Mouse (Mus musculus) thymus, postnatal 10 days (tissue): ENCODE data around the gene Dock8.
A peak's percentile ranks its signal among the peaks of the same experiment; 100 is the strongest.

Source experiments
- DNase-seq, 2 experiments: peaks; one replicate each; pipeline ENCODE4 v3.0.0; 2021; ENCODE audit warnings: low spot score in 2 of 2

Dock8 gene

GRCm38 (mm10) chr19:25187681-25188080, 188.3 kb downstream of the Dock8 start:
- no peak for DNase-seq

- no peak for DNase-seq
Observed at GRCm38 (mm10) chr19:25193751-25194150, 194.4 kb downstream of the Dock8 start.

GRCm38 (mm10) chr19:25200081-25200860, 200.9 kb downstream of the Dock8 start:
- DNase-seq, result no peak

GRCm38 (mm10) chr19:25203077-25203476, 203.7 kb downstream of the Dock8 start:
- DNase-seq, result no peak

GRCm38 (mm10) chr19:25206969-25207368, 207.6 kb downstream of the Dock8 start:
- no peak for DNase-seq

GRCm38 (mm10) chr19:25207731-25208361, 208.5 kb downstream of the Dock8 start:
- no peak for DNase-seq

GRCm38 (mm10) chr19:25208596-25209110, 209.3 kb downstream of the Dock8 start:
- DNase-seq, result no peak

- no peak for DNase-seq
Observed at GRCm38 (mm10) chr19:25220611-25221010, 221.3 kb downstream of the Dock8 start.

- DNase-seq, result no peak
Observed at GRCm38 (mm10) chr19:25221964-25222640, 222.8 kb downstream of the Dock8 start.

- no peak for DNase-seq
Observed at GRCm38 (mm10) chr19:25230058-25230974, 231.0 kb downstream of the Dock8 start.

- no peak for DNase-seq
Observed at GRCm38 (mm10) chr19:25230975-25231334, 231.6 kb downstream of the Dock8 start.

- no peak for DNase-seq
Observed at GRCm38 (mm10) chr19:25232032-25232431, 232.7 kb downstream of the Dock8 start.

GRCm38 (mm10) chr19:25236596-25237491, 237.5 kb downstream of the Dock8 start, which contains the start of gene Kank1:
TSS of gene Kank1 (plus strand) at chr19:25236975.
- peak; percentile 25 to 39 for DNase-seq

GRCm38 (mm10) chr19:25237492-25238040, 238.2 kb downstream of the Dock8 start:
- DNase-seq, result peak in 1 of 2 experiments; percentile 4

GRCm38 (mm10) chr19:25238121-25238520, 238.8 kb downstream of the Dock8 start:
- DNase-seq, result no peak

- DNase-seq, result no peak
Observed at GRCm38 (mm10) chr19:25243566-25243965, 244.2 kb downstream of the Dock8 start.

- no peak for DNase-seq
Observed at GRCm38 (mm10) chr19:25246062-25246461, 246.7 kb downstream of the Dock8 start.

GRCm38 (mm10) chr19:25247858-25248552, 248.7 kb downstream of the Dock8 start:
- no peak for DNase-seq

GRCm38 (mm10) chr19:25249230-25249629, 249.9 kb downstream of the Dock8 start:
- no peak for DNase-seq
